Mouse (Mus musculus): ENCODE results near the gene Vmn1r139. TPM values are rescaled to one million over a fixed set of nuclear protein-coding genes. Genes with fewer than 3 reads are reported as not detected.
"Not testable (repeated sequence)": the region's sequence is repeated elsewhere in the genome, so short reads cannot be mapped to it uniquely, and the experiment has no call there.

Gene Vmn1r139
- not detected in 2 replicates for polyA plus RNA-seq (2012; rRNA removed)

GRCm38 (mm10) chr7:22068757-22069156 is at the start of gene Vmn1r139:
Gene Vmn1r139 (plus strand): TSS chr7:22069057.
- not testable (repeated sequence) for H3K4me3 ChIP-seq (ENCODE audit: insufficient read depth, low read length); H3K4me1 ChIP-seq (ENCODE audit: control insufficient read depth, insufficient read depth, low read length); H3K27ac ChIP-seq (ENCODE audit: insufficient read depth, low read length)

GRCm38 (mm10) chr7:22028797-22029196 is 40.1 kb upstream of the Vmn1r139 start, which contains the start of gene Vmn1r138:
Gene Vmn1r138 (minus strand): TSS chr7:22028897.
- not testable (repeated sequence) for H3K4me3 ChIP-seq (ENCODE audit: insufficient read depth, low read length); H3K4me1 ChIP-seq (ENCODE audit: control insufficient read depth, insufficient read depth, low read length); H3K27ac ChIP-seq (ENCODE audit: insufficient read depth, low read length)

DNA sequence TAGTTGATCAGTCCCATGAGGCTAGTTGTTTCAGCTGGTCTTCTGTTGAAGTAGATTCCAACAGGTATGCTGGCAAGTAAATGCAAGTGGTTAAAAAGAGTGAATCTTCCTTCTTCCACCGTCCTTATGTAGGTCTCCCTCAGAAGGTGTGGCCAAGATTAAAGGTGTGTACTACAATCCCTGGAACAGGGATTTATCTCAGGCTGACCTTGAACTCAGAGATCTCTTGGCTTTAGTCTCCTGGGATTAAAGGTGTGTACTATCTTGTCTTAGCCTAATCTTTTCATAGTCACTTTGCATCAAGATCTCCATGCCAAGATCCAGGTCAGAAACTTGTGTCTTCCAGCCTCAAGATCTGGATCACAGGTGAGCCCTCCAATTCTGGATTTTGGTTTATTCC is 12.7 kb upstream of the Vmn1r139 start, which contains the start of gene Gm6176:
Gene Gm6176 (minus strand): TSS at position 101 of the 400 bp plus-strand sequence.
- H3K27ac ChIP-seq (ENCODE audit: insufficient read depth, low read length), result not testable (repeated sequence)

GRCm38 (mm10) chr7:22118145-22118544 is 49.3 kb downstream of the Vmn1r139 start, which contains the start of gene Gm16451:
Gene Gm16451 (minus strand): TSS chr7:22118245.
- H3K27ac ChIP-seq (ENCODE audit: insufficient read depth, low read length); H3K4me3 ChIP-seq (ENCODE audit: insufficient read depth, low read length); H3K4me1 ChIP-seq (ENCODE audit: control insufficient read depth, insufficient read depth, low read length): not testable (repeated sequence)

More for the DNA sequence above, 12.7 kb upstream of the Vmn1r139 start, which contains the start of gene Gm6176:
- H3K4me3 ChIP-seq (ENCODE audit: insufficient read depth, low read length); H3K4me1 ChIP-seq (ENCODE audit: control insufficient read depth, insufficient read depth, low read length): not testable (repeated sequence)

DNA sequence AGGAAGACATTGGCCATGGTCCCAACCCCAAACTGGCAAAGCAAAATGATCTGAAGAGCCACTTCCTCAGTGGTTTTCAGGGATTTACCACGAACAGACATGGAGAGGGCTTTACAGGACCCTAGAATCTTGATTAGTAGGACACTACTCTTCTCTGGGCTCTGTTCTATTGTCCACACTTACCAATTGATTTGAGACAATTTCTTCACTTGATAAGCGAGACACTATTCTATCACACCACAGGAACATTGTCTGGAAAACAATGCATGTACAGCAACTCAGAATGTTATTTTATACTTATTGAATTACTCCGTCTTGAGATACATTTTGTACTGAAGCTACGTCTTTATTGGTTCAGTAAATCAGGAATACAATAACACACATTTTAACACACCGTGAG is 65.8 kb downstream of the Vmn1r139 start, which contains the start of gene Gm10666:
Gene Gm10666 (minus strand): TSS at position 101 of the 400 bp plus-strand sequence.
- not testable (repeated sequence) for H3K4me1 ChIP-seq (ENCODE audit: control insufficient read depth, insufficient read depth, low read length); H3K27ac ChIP-seq (ENCODE audit: insufficient read depth, low read length); H3K4me3 ChIP-seq (ENCODE audit: insufficient read depth, low read length)

Other genes with a start within 250 kb of the Vmn1r139 start
- gene Vmn1r135, start 236.7 kb upstream of the Vmn1r139 start, polyA plus RNA-seq (2012; rRNA removed), result not detected in 2 replicates
- gene Gm5725, start 224.8 kb upstream of the Vmn1r139 start, polyA plus RNA-seq (2012; rRNA removed), result not detected in 2 replicates
- gene Gm5891, start 147.8 kb upstream of the Vmn1r139 start, polyA plus RNA-seq (2012; rRNA removed), result not detected in 2 replicates
- not detected in 2 replicates for gene Vmn1r137, start 74.5 kb upstream of the Vmn1r139 start, polyA plus RNA-seq (2012; rRNA removed)
- gene Vmn1r138, start 40.2 kb upstream of the Vmn1r139 start, polyA plus RNA-seq (2012; rRNA removed), result not detected in 2 replicates
- not detected in 2 replicates for gene Gm6176, start 12.8 kb upstream of the Vmn1r139 start, polyA plus RNA-seq (2012; rRNA removed)
- not detected in 2 replicates for gene Gm16451, start 49.2 kb downstream of the Vmn1r139 start, polyA plus RNA-seq (2012; rRNA removed)
- not detected in 2 replicates for gene Gm10666, start 65.7 kb downstream of the Vmn1r139 start, polyA plus RNA-seq (2012; rRNA removed)
- not detected in 2 replicates for gene Vmn1r142, start 95.0 kb downstream of the Vmn1r139 start, polyA plus RNA-seq (2012; rRNA removed)
- not detected in 2 replicates for gene Vmn1r143, start 120.3 kb downstream of the Vmn1r139 start, polyA plus RNA-seq (2012; rRNA removed)
- not detected in 2 replicates for gene Gm8653, start 132.2 kb downstream of the Vmn1r139 start, polyA plus RNA-seq (2012; rRNA removed)
- not detected in 2 replicates for gene Gm8453, start 160.4 kb downstream of the Vmn1r139 start, polyA plus RNA-seq (2012; rRNA removed)